ENCODE assay signal across 7 mouse cellular contexts in genomic region chr5:117355648-117356303, GRCm38 (mm10). TPM values are rescaled to one million over a fixed set of nuclear protein-coding genes. Genes with fewer than 3 reads are reported as not detected.
DNase-seq lines count a peak whose midpoint lies in the region; ATAC-seq and TF ChIP-seq lines count a peak whose summit lies in the region.

No protein-coding gene starts in this region.

- DNase-seq in lung, adult 2 months = no peak
- no peak for DNase-seq in lung, postnatal 36 days
- DNase-seq in forebrain, embryonic 14.5 days (ENCODE audit: low spot score) = no peak
- DNase-seq in liver, embryonic 11.5 days (ENCODE audit: low spot score) = no peak
- no peak for DNase-seq in cerebellum, postnatal 36 days
- DNase-seq in T-cell, adult 2 months (ENCODE audit: low spot score) = no peak

- peaks cover 20% of the 10 kb centered on the region for H3K4me1 ChIP-seq in lung, adult 2 months (ENCODE audit: control insufficient read depth, insufficient read depth, low read length)
- H3K4me1 ChIP-seq in forebrain, embryonic 14.5 days (ENCODE audit: control insufficient read depth, insufficient read depth, low read length) = peaks cover 19% of the 10 kb centered on the region
- peaks cover 39% of the 10 kb centered on the region for H3K4me1 ChIP-seq in liver, embryonic 11.5 days (replicated peaks; ENCODE audit: control insufficient read depth, insufficient read depth, low read length)
- peaks cover 15% of the 10 kb centered on the region; the same call in 1 of the 2 replicates for H3K4me1 ChIP-seq in small intestine, adult 2 months (ENCODE audit: control insufficient read depth, insufficient read depth, insufficient read length, low read length)

- WGBS in lung, adult 2 months = 20% methylated on average over 14 of the region's 14 CpGs
- 58% methylated on average over 14 of the region's 14 CpGs for WGBS in forebrain, embryonic 14.5 days
- 32% methylated on average over 14 of the region's 14 CpGs for whole genome bisulfite sequencing in liver, embryonic 11.5 days
- WGBS in small intestine, adult 2 months = 35% methylated on average over 14 of the region's 14 CpGs

- TF ChIP-seq POLR2A in lung, adult 2 months (IDR thresholded peaks at IDR 0.05; ENCODE audit: borderline replicate concordance, extremely low read depth, low read depth, low read length) = no peak
- no peak for TF ChIP-seq POLR2A in small intestine, adult 2 months (IDR thresholded peaks at IDR 0.05; ENCODE audit: low read depth, low read length)

- H3K4me3 ChIP-seq in lung, adult 2 months (replicated peaks; ENCODE audit: extremely low read depth, low read depth, low read length) = peak overlapping the region; percentile 7
- H3K4me3 ChIP-seq in forebrain, embryonic 14.5 days (ENCODE audit: low read depth, low read length) = no peak overlapping the region
- peak overlapping the region; percentile 94; the same call in 1 of the 2 replicates for H3K4me3 ChIP-seq in liver, embryonic 11.5 days (ENCODE audit: low read depth, low read length)
- no peak overlapping the region for H3K4me3 ChIP-seq in small intestine, adult 2 months (ENCODE audit: low read depth, low read length)

- H3K4me2 ChIP-seq in forebrain, embryonic 14.5 days (ENCODE audit: low read length) = peak overlapping the region; percentile 72
- peak overlapping the region; percentile 97 for H3K4me2 ChIP-seq in liver, embryonic 11.5 days

- H3K9me3 ChIP-seq in forebrain, embryonic 14.5 days (replicated peaks; ENCODE audit: control insufficient read depth, low read length) = no peaks in the 10 kb centered on the region
- no peaks in the 10 kb centered on the region for H3K9me3 ChIP-seq in liver, embryonic 11.5 days (ENCODE audit: control insufficient read depth, low read length)

- no peaks in the 10 kb centered on the region for H3K27me3 ChIP-seq in forebrain, embryonic 14.5 days (replicated peaks; ENCODE audit: control insufficient read depth, insufficient read depth, low read length)
- peaks cover 3% of the 10 kb centered on the region; the same call in 1 of the 2 replicates for H3K27me3 ChIP-seq in liver, embryonic 11.5 days (replicated peaks; ENCODE audit: control insufficient read depth, insufficient read depth, low read length)
- H3K27me3 ChIP-seq in small intestine, adult 2 months (ENCODE audit: control insufficient read depth, insufficient read depth, low read length) = no peaks in the 10 kb centered on the region

- H3K27ac ChIP-seq in forebrain, embryonic 14.5 days (ENCODE audit: low read depth, low read length) = no peak overlapping the region
- H3K27ac ChIP-seq in liver, embryonic 11.5 days (ENCODE audit: low read depth, low read length) = 0 out of 2 replicates have a peak overlapping the region, but pooled peaks have one; percentile 11
- peak overlapping the region; percentile 33 for H3K27ac ChIP-seq in small intestine, adult 2 months (ENCODE audit: insufficient read depth, low read depth, low read length)

- H3K36me3 ChIP-seq in forebrain, embryonic 14.5 days (ENCODE audit: control insufficient read depth, insufficient read depth, low read length) = no peaks in the 10 kb centered on the region
- no peaks in the 10 kb centered on the region for H3K36me3 ChIP-seq in liver, embryonic 11.5 days (ENCODE audit: control insufficient read depth, insufficient read depth, low read length)
- peaks cover 20% of the 10 kb centered on the region for H3K36me3 ChIP-seq in small intestine, adult 2 months (ENCODE audit: control insufficient read depth, insufficient read depth, low read length)

- ATAC-seq in forebrain, embryonic 14.5 days = no peak
- no peak for ATAC-seq in liver, embryonic 11.5 days (replicated peaks; ENCODE audit: low FRiP score)

- no peak overlapping the region for H3K9ac ChIP-seq in forebrain, embryonic 14.5 days (ENCODE audit: low read length)
- H3K9ac ChIP-seq in liver, embryonic 11.5 days (ENCODE audit: low read depth, low read length) = no peak overlapping the region

- no peak for TF ChIP-seq CTCF in lung, adult 2 months (IDR thresholded peaks at IDR 0.05; ENCODE audit: insufficient read depth, low read length)
- TF ChIP-seq CTCF in small intestine, adult 2 months (IDR thresholded peaks at IDR 0.05; ENCODE audit: extremely low read depth, insufficient read length, insufficient replicate concordance, low read depth, low read length) = no peak

RNA-seq across cellular contexts. Expression of gene Wsb2, which starts 1.3 kb away (rescaled TPM):
- polyA plus RNA-seq in lung, adult 2 months (2012; rRNA removed) = 83.6 and 151 TPM in 2 replicates
- polyA plus RNA-seq in forebrain, embryonic 14.5 days (2014; fragmentation: Nextera tagmentation; extraction: Ambion mirVana) = 115 and 180 TPM in 2 replicates
- polyA plus RNA-seq in liver, embryonic 11.5 days (2014; fragmentation: Nextera tagmentation; extraction: Ambion mirVana) = 36.3 and 45.8 TPM in 2 replicates
- polyA plus RNA-seq in small intestine, adult 2 months (2012; rRNA removed) = 84.3 and 194 TPM in 2 replicates

RNA-seq across cellular contexts. Expression of gene Rfc5, which starts 33.1 kb away (rescaled TPM):
- polyA plus RNA-seq in lung, adult 2 months (2012; rRNA removed) = 8.6 and 9.1 TPM in 2 replicates
- 47.6 and 54.7 TPM in 2 replicates for polyA plus RNA-seq in forebrain, embryonic 14.5 days (2014; fragmentation: Nextera tagmentation; extraction: Ambion mirVana)
- polyA plus RNA-seq in liver, embryonic 11.5 days (2014; fragmentation: Nextera tagmentation; extraction: Ambion mirVana) = 121 and 131 TPM in 2 replicates
- polyA plus RNA-seq in small intestine, adult 2 months (2012; rRNA removed) = 8.5 and 20.8 TPM in 2 replicates

RNA-seq across cellular contexts. Expression of gene Vsig10, which starts 36.9 kb away (rescaled TPM):
- 28.9 and 31.5 TPM in 2 replicates for polyA plus RNA-seq in lung, adult 2 months (2012; rRNA removed)
- 0.69 and 1.1 TPM in 2 replicates for polyA plus RNA-seq in forebrain, embryonic 14.5 days (2014; fragmentation: Nextera tagmentation; extraction: Ambion mirVana)
- 1.4 and 2.2 TPM in 2 replicates for polyA plus RNA-seq in liver, embryonic 11.5 days (2014; fragmentation: Nextera tagmentation; extraction: Ambion mirVana)
- 22.9 and 67.6 TPM in 2 replicates for polyA plus RNA-seq in small intestine, adult 2 months (2012; rRNA removed)

RNA-seq across cellular contexts. Expression of gene Ksr2, which starts 58.0 kb away (rescaled TPM):
- polyA plus RNA-seq in lung, adult 2 months (2012; rRNA removed) = 0.02 and 0.06 TPM in 2 replicates
- 1.4 and 2.7 TPM in 2 replicates for polyA plus RNA-seq in forebrain, embryonic 14.5 days (2014; fragmentation: Nextera tagmentation; extraction: Ambion mirVana)
- polyA plus RNA-seq in liver, embryonic 11.5 days (2014; fragmentation: Nextera tagmentation; extraction: Ambion mirVana) = 0.01 and 0.17 TPM in 2 replicates
- 0.05 and 0.14 TPM in 2 replicates for polyA plus RNA-seq in small intestine, adult 2 months (2012; rRNA removed)

Comparison
In these comparisons a context has a peak if more than half of its experiments do, and no peak if none do; other contexts are left out.
1. H3K4me3 ChIP-seq: peak in lung, adult 2 months (single experiment) and liver, embryonic 11.5 days (single experiment); none in forebrain, embryonic 14.5 days (single experiment) and small intestine, adult 2 months (single experiment).